Mouse (Mus musculus): ENCODE measurements around the gene Acly. TPM values are rescaled to one million over a fixed set of nuclear protein-coding genes. Genes with fewer than 3 reads are reported as not detected.

The Acly gene
- total and polyA plus RNA-seq, 2 experiments from 2014 or later, result 35.5 to 75.6 TPM

DNA sequence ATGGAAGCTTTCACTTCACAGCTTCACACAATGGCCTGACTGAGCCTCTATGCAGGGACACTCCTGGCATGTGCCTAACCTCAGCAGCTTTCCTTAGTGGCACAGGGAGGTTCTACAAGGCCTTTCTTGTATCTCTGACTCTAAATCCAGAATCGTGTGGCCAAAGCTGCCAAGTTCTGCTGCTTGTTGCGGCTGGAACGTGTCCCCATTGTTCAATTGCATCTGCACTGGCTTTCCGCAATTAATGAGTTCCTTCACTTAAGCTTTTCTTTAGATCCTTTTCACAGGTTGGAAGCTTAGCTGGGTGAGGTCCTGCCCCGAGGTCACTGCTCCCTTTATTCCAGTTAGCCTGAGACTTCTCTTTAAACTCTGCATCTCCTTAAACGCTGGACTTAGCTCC is 6.1 kb upstream of the Acly start:
- Histone ChIP-seq H3K4me3 (ENCODE audit: low read depth, low read length) (no peak overlapping the region), H3K36me3 (replicated peaks; ENCODE audit: control insufficient read depth, insufficient read depth, low read length) (no peaks in the 10 kb centered on the region)
- 76% methylated on average over 6 of the region's 6 CpGs for WGBS

DNA sequence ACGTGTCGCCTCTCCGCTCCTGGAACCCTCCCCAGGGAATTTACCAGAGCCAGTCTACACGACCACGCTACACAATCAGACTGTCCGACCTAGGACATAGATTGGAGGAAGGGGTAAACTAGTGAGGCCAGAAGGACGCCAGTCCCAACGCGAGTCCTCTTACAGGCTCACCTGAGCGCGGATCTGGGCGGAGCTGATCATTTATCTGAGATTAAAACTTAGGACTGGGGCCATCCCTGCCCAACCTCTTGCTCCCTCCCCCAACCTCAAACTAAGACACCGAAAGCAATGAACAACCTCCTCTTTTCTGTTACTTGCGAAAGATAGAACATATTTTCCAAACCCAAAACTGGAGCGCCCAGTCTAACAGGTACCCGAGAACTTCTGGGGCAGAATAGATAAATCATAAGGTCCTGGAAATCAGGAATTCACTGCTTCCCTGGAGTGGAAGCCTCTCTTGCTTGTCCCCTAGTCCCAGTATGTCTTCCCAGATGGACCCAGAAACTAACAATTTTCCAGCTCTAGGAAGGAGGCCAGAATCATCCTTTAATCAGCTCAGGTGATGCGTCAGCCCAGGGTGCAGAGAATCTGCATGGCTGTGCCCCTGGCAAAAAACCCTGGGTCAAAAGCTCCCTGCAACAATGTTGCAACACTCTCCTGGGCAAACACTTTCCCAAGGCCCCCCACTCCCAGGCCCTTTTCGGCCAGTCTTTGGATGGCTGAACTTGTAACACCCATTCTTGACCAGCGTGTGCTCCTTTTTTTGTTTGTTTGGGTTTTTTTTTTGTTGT is 770 bp upstream of the Acly start:
- DNase-seq (ENCODE audit: low spot score), result peak; percentile 31

More for the DNA sequence above, 6.1 kb upstream of the Acly start:
- no peak overlapping the region for H3K27ac ChIP-seq (ENCODE audit: low read depth)
- H3K27me3 ChIP-seq (ENCODE audit: control insufficient read depth, insufficient read depth, low read length), result no peaks in the 10 kb centered on the region
- no peaks in the 10 kb centered on the region for H3K9me3 ChIP-seq (replicated peaks; ENCODE audit: control insufficient read depth, low read length)
- no peak overlapping the region for H3K9ac ChIP-seq (replicated peaks; ENCODE audit: low read depth, low read length)
- no peak for DNase-seq (ENCODE audit: low spot score)
- H3K4me2 ChIP-seq (ENCODE audit: low read depth, low read length), result no peak overlapping the region
- no peak for ATAC-seq (ENCODE audit: insufficient read depth, low read depth)
- H3K4me1 ChIP-seq (ENCODE audit: control insufficient read depth, insufficient read depth), result no peaks in the 10 kb centered on the region
- TF ChIP-seq EP300 (IDR thresholded peaks at IDR 0.05; ENCODE audit: low read depth) (no peak), CTCF (IDR thresholded peaks at IDR 0.05; ENCODE audit: low read depth) (no peak)

DNA sequence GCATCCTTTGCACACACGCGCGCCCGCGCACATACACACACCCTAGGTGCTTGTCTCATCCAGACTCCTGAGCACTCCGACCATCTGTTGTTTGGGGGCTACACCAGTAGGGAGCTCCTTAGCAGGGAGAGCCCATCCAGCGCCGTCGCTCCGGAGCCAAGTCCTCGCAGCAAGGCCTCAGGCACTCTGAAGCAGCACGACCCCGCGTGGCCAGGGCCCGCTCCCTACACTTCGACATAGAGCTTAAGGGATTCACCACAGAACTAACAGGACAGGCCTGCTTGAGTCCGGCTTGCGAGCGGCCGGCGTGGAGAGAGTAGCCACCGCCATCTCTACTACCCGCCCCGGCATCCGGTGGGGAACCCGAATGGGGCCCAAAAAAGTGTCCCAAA is 738 bp downstream of the Acly start:
- WGBS, result under 1% methylated on average over 26 of the region's 26 CpGs
- TF ChIP-seq CTCF (IDR thresholded peaks at IDR 0.05; ENCODE audit: low read depth) (peak; percentile 18), EP300 (IDR thresholded peaks at IDR 0.05; ENCODE audit: low read depth) (no peak)
- Histone ChIP-seq H3K9me3 (replicated peaks; ENCODE audit: control insufficient read depth, low read length) (no peaks in the 10 kb centered on the region), H3K4me3 (ENCODE audit: low read depth, low read length) (peak overlapping the region; percentile 91), H3K27ac (ENCODE audit: low read depth) (peak overlapping the region; percentile 88), H3K9ac (replicated peaks; ENCODE audit: low read depth, low read length) (peak overlapping the region; percentile 85), H3K27me3 (ENCODE audit: control insufficient read depth, insufficient read depth, low read length) (no peaks in the 10 kb centered on the region), H3K36me3 (replicated peaks; ENCODE audit: control insufficient read depth, insufficient read depth, low read length) (peaks cover 20% of the 10 kb centered on the region), H3K4me1 (ENCODE audit: control insufficient read depth, insufficient read depth) (peaks cover 22% of the 10 kb centered on the region; the same call in 1 of the 2 replicates), H3K4me2 (ENCODE audit: low read depth, low read length) (peak overlapping the region; percentile 91)
- peak; percentile 72 for DNase-seq (ENCODE audit: low spot score)
- ATAC-seq (ENCODE audit: insufficient read depth, low read depth), result peak; percentile 42

More for the DNA sequence above, 770 bp upstream of the Acly start:
- Histone ChIP-seq H3K4me3 (ENCODE audit: low read depth, low read length) (peak overlapping the region; percentile 91), H3K9ac (replicated peaks; ENCODE audit: low read depth, low read length) (peak overlapping the region; percentile 27; the same call in 1 of the 2 replicates), H3K4me1 (ENCODE audit: control insufficient read depth, insufficient read depth) (peaks cover 22% of the 10 kb centered on the region; the same call in 1 of the 2 replicates), H3K4me2 (ENCODE audit: low read depth, low read length) (peak overlapping the region; percentile 91), H3K36me3 (replicated peaks; ENCODE audit: control insufficient read depth, insufficient read depth, low read length) (peaks cover 5% of the 10 kb centered on the region; the same call in 1 of the 2 replicates), H3K27me3 (ENCODE audit: control insufficient read depth, insufficient read depth, low read length) (no peaks in the 10 kb centered on the region), H3K27ac (ENCODE audit: low read depth) (peak overlapping the region; percentile 27; the same call in 1 of the 2 replicates), H3K9me3 (replicated peaks; ENCODE audit: control insufficient read depth, low read length) (no peaks in the 10 kb centered on the region)
- WGBS, result 26% methylated on average over 19 of the region's 19 CpGs
- ATAC-seq (ENCODE audit: insufficient read depth, low read depth), result no peak; the same call in 1 of the 2 replicates
- TF ChIP-seq EP300 (IDR thresholded peaks at IDR 0.05; ENCODE audit: low read depth), result no peak
- TF ChIP-seq CTCF (IDR thresholded peaks at IDR 0.05; ENCODE audit: low read depth), result no peak

DNA sequence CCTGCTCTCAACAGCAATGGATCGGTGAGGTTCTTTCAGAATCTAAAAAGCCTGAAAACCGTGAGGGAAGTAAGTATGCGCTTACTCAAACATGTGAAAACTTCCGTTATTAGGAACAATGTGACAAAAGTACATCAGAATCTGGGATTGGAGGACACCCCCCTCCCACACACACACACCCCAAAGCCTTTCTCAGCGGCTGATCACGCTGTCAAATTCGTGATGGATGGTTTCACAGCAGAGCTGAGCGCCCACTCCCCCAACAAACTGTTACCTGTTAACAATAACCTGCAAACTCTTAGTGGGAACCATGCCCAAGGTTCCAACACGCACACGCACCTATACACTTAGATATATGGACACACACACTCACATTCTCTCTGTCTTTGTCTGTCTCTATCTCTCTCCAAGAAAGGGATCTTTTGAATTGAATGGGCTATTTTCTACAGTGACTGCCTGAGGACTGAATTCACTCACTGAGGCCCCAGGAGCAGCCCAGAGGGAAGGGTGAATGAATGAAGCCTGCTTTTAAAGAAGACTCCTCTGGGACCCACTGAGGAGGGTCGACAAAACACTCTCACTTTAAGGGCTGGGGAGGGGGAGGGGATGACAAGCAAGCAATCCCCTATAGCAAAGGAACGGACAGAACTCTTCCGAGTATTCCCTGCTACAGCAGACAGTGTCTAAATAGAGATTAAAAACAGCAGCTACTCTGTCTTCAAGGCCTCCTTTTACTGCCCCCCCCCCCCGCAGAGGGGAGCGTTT is 1.6 kb downstream of the Acly start:
- Histone ChIP-seq H3K4me1 (ENCODE audit: control insufficient read depth, insufficient read depth) (peaks cover 22% of the 10 kb centered on the region; the same call in 1 of the 2 replicates), H3K27me3 (ENCODE audit: control insufficient read depth, insufficient read depth, low read length) (no peaks in the 10 kb centered on the region), H3K4me2 (ENCODE audit: low read depth, low read length) (peak overlapping the region; percentile 91), H3K4me3 (ENCODE audit: low read depth, low read length) (peak overlapping the region; percentile 91), H3K9ac (replicated peaks; ENCODE audit: low read depth, low read length) (peak overlapping the region; percentile 85; the same call in 1 of the 2 replicates), H3K36me3 (replicated peaks; ENCODE audit: control insufficient read depth, insufficient read depth, low read length) (peaks cover 28% of the 10 kb centered on the region), H3K9me3 (replicated peaks; ENCODE audit: control insufficient read depth, low read length) (no peaks in the 10 kb centered on the region), H3K27ac (ENCODE audit: low read depth) (no peak overlapping the region)
- 43% methylated on average over 15 of the region's 15 CpGs for WGBS
- ATAC-seq (ENCODE audit: insufficient read depth, low read depth) (no peak), DNase-seq (ENCODE audit: low spot score) (no peak)
- no peak for TF ChIP-seq CTCF (IDR thresholded peaks at IDR 0.05; ENCODE audit: low read depth)
- TF ChIP-seq EP300 (IDR thresholded peaks at IDR 0.05; ENCODE audit: low read depth), result no peak

DNA sequence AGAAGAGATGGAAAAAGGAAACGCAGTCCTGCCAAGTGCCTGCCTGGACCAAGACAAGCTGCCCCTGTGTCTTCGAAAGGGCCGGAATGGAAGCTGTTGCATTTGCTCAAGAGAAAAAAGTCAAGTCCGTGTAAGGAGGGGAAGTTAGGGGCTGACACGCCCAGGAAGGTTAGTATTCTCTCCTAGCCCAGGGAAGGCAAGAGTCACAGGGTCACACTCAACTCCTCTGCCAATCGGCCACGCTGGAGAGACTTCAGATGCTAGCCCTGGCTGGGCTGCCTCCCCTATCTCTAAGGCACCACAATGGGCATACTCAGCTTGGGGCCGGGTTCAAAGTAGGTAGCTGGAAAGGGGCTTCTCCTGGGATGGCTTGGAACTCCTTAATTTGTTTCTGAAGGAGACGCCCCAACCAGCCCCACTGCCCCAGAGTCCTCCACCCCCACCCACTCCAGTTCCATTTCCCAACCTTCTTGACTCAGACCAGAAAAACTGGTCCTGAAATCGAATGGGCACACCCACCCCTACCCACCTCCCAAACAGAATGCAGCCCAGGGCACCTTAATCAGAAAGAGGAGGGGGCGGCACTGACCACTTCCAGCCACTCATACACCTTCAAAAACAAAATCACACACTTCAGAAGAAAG is 2.7 kb downstream of the Acly start:
- Histone ChIP-seq H3K4me3 (ENCODE audit: low read depth, low read length) (no peak overlapping the region), H3K9me3 (replicated peaks; ENCODE audit: control insufficient read depth, low read length) (no peaks in the 10 kb centered on the region), H3K27me3 (ENCODE audit: control insufficient read depth, insufficient read depth, low read length) (no peaks in the 10 kb centered on the region), H3K4me1 (ENCODE audit: control insufficient read depth, insufficient read depth) (peaks cover 22% of the 10 kb centered on the region; the same call in 1 of the 2 replicates), H3K27ac (ENCODE audit: low read depth) (no peak overlapping the region), H3K4me2 (ENCODE audit: low read depth, low read length) (0 out of 2 replicates have a peak overlapping the region, but pooled peaks have one; percentile 6), H3K36me3 (replicated peaks; ENCODE audit: control insufficient read depth, insufficient read depth, low read length) (peaks cover 39% of the 10 kb centered on the region), H3K9ac (replicated peaks; ENCODE audit: low read depth, low read length) (no peak overlapping the region)
- ATAC-seq (ENCODE audit: insufficient read depth, low read depth) (no peak), DNase-seq (ENCODE audit: low spot score) (no peak)
- WGBS, result 61% methylated on average over 11 of the region's 11 CpGs
- TF ChIP-seq CTCF (IDR thresholded peaks at IDR 0.05; ENCODE audit: low read depth) (no peak), EP300 (IDR thresholded peaks at IDR 0.05; ENCODE audit: low read depth) (no peak)
